Mouse (Mus musculus) stomach, embryonic 15.5 days (tissue): ENCODE data around the gene Psmg3. TPM values are rescaled to one million over a fixed set of nuclear protein-coding genes. Genes with fewer than 3 reads are reported as not detected.

Experiments used
- ATAC-seq: fragments of 200-750 bp; cut with Nextera tagmentation; 2 replicates; pipeline ENCODE4 v1.8.0; 2017; ENCODE audit warnings: low read depth, moderate number of reproducible peaks, moderate TSS enrichment; ENCODE audit not compliant: insufficient read depth, low FRiP score
- H3K27ac ChIP-seq: fragments of 300-500 bp; sonication (generic); 2 replicates; pipeline ENCODE4 v1.5.1; 2015; ENCODE audit warnings: mild to moderate bottlenecking, inconsistent platforms
- H3K27me3 ChIP-seq: fragments of 300-500 bp; sonication (generic); replicated peaks from 2 replicates; pipeline ENCODE4 v1.6.1; 2015; ENCODE audit warnings: inconsistent platforms
- H3K36me3 ChIP-seq: fragments of 300-500 bp; sonication (generic); 2 replicates; pipeline ENCODE4 v1.6.1; 2015; ENCODE audit warnings: inconsistent platforms
- H3K4me1 ChIP-seq: fragments of 300-500 bp; sonication (generic); 2 replicates; pipeline ENCODE4 v1.6.1; 2015; ENCODE audit warnings: inconsistent platforms
- H3K4me2 ChIP-seq: fragments of 300-500 bp; sonication (generic); 2 replicates; pipeline ENCODE4 v1.6.1; 2015; ENCODE audit warnings: mild to moderate bottlenecking, inconsistent platforms
- H3K4me3 ChIP-seq: fragments of 300-500 bp; sonication (generic); replicated peaks from 2 replicates; pipeline ENCODE4 v1.5.1; 2015; ENCODE audit warnings: inconsistent platforms
- H3K9ac ChIP-seq: fragments of 300-500 bp; sonication (generic); 2 replicates; pipeline ENCODE4 v1.6.1; 2015; ENCODE audit warnings: inconsistent platforms
- H3K9me3 ChIP-seq: fragments of 300-500 bp; sonication (generic); 2 replicates; pipeline ENCODE4 v1.6.1; 2016; ENCODE audit warnings: inconsistent platforms
- WGBS: fragments of 180-500 bp; shearing (Covaris S2); methylation state at CpG from one replicate; pipeline ENCODE4 v1.1.7; 2015; 5-methylcytosine and 5-hydroxymethylcytosine counted together
- polyA plus RNA-seq: library from polyadenylated mRNA; unstranded; fragments of >200 nt; fragmentation: Nextera tagmentation; extraction: Ambion mirVana; gene quantifications from 2 replicates; pipeline ENCODE4 v1.2.1, GENCODE M21; 2015

The Psmg3 gene
- polyA plus RNA-seq, 1 experiment from 2014 or later = 74.9 TPM

- WGBS = 100% methylated on average over 1 of the region's 1 CpGs
- Histone ChIP-seq H3K4me3 (no peak overlapping the region), H3K27me3 (no peaks in the 10 kb centered on the region), H3K4me1 (peaks cover 9% of the 10 kb centered on the region), H3K9me3 (no peaks in the 10 kb centered on the region), H3K27ac (no peak overlapping the region), H3K9ac (no peak overlapping the region), H3K4me2 (no peak overlapping the region), H3K36me3 (peaks cover 15% of the 10 kb centered on the region; the same call in 1 of the 2 replicates)
- no peak for ATAC-seq
Observed at GRCm38 (mm10) chr5:139827593-139827992, 908 bp upstream of the Psmg3 start.

- no peaks in the 10 kb centered on the region for H3K9me3 ChIP-seq
- H3K4me1 ChIP-seq = peaks cover 9% of the 10 kb centered on the region
- peak overlapping the region; percentile 86 for H3K4me2 ChIP-seq
- ATAC-seq = no peak
- 30% methylated on average over 11 of the region's 11 CpGs for WGBS
- H3K27ac ChIP-seq = no peak overlapping the region
- H3K36me3 ChIP-seq = peaks cover 15% of the 10 kb centered on the region; the same call in 1 of the 2 replicates
- peak overlapping the region; percentile 84 for H3K9ac ChIP-seq
- no peaks in the 10 kb centered on the region for H3K27me3 ChIP-seq
- H3K4me3 ChIP-seq = peak overlapping the region; percentile 82
Observed at GRCm38 (mm10) chr5:139825947-139826346, 738 bp downstream of the Psmg3 start.

- Histone ChIP-seq H3K4me2 (no peak overlapping the region), H3K9me3 (no peaks in the 10 kb centered on the region), H3K4me1 (peaks cover 9% of the 10 kb centered on the region), H3K27ac (no peak overlapping the region), H3K36me3 (peaks cover 15% of the 10 kb centered on the region; the same call in 1 of the 2 replicates), H3K27me3 (no peaks in the 10 kb centered on the region), H3K9ac (no peak overlapping the region), H3K4me3 (no peak overlapping the region)
- ATAC-seq = no peak
- 87% methylated on average over 10 of the region's 10 CpGs for WGBS
Observed at GRCm38 (mm10) chr5:139824531-139824930, 2.2 kb downstream of the Psmg3 start.

GRCm38 (mm10) chr5:139821466-139822459, 4.9 kb downstream of the Psmg3 start:
- ATAC-seq = no peak
- H3K9ac ChIP-seq = no peak overlapping the region
- H3K4me2 ChIP-seq = no peak overlapping the region
- no peaks in the 10 kb centered on the region for H3K9me3 ChIP-seq
- 62% methylated on average over 12 of the region's 12 CpGs for WGBS
- no peak overlapping the region for H3K4me3 ChIP-seq
- H3K27me3 ChIP-seq = no peaks in the 10 kb centered on the region
- H3K4me1 ChIP-seq = peaks cover 9% of the 10 kb centered on the region
- peak overlapping the region; percentile 33; the same call in 1 of the 2 replicates for H3K27ac ChIP-seq
- H3K36me3 ChIP-seq = peaks cover 15% of the 10 kb centered on the region; the same call in 1 of the 2 replicates

GRCm38 (mm10) chr5:139819538-139820181, 7.0 kb downstream of the Psmg3 start, which contains the start of gene Tmem184a:
TSS of gene Tmem184a (minus strand) at chr5:139819917.
- peak within 1 kb of the TSS; percentile 55; the same call in 1 of the 2 replicates for H3K27ac ChIP-seq
- H3K4me3 ChIP-seq = no peak within 1 kb of the TSS

GRCm38 (mm10) chr5:139818801-139819200, 7.9 kb downstream of the Psmg3 start:
- H3K9me3 ChIP-seq = no peaks in the 10 kb centered on the region
- no peak overlapping the region for H3K4me2 ChIP-seq
- no peak overlapping the region; the same call in 1 of the 2 replicates for H3K27ac ChIP-seq
- 47% methylated on average over 4 of the region's 4 CpGs for whole genome bisulfite sequencing
- ATAC-seq = 0 out of 2 replicates have a peak, but pooled peaks have one; percentile 21
- H3K4me1 ChIP-seq = no peaks in the 10 kb centered on the region
- H3K9ac ChIP-seq = no peak overlapping the region
- peaks cover 9% of the 10 kb centered on the region; the same call in 1 of the 2 replicates for H3K36me3 ChIP-seq
- 0 out of 2 replicates have a peak, but pooled peaks cover 5% of the 10 kb centered on the region for H3K27me3 ChIP-seq
- H3K4me3 ChIP-seq = no peak overlapping the region

More at GRCm38 (mm10) chr5:139819538-139820181, 7.0 kb downstream of the Psmg3 start, which contains the start of gene Tmem184a:
- no peak within 1 kb of the TSS for H3K9ac ChIP-seq
- 78% methylated on average over 9 of the region's 9 CpGs for WGBS
- ATAC-seq = no peak
- no peaks in the 10 kb centered on the region for H3K27me3 ChIP-seq
- H3K9me3 ChIP-seq = no peaks in the 10 kb centered on the region
- H3K4me1 ChIP-seq = no peaks in the 10 kb centered on the region
- peak within 1 kb of the TSS; percentile 17; the same call in 1 of the 2 replicates for H3K4me2 ChIP-seq
- H3K36me3 ChIP-seq = peaks cover 13% of the 10 kb centered on the region; the same call in 1 of the 2 replicates

GRCm38 (mm10) chr5:139818056-139818455, 8.6 kb downstream of the Psmg3 start:
- Histone ChIP-seq H3K36me3 (peaks cover 3% of the 10 kb centered on the region; the same call in 1 of the 2 replicates), H3K4me1 (no peaks in the 10 kb centered on the region), H3K9ac (no peak overlapping the region), H3K9me3 (no peaks in the 10 kb centered on the region), H3K4me3 (no peak overlapping the region), H3K27me3 (0 out of 2 replicates have a peak, but pooled peaks cover 5% of the 10 kb centered on the region), H3K4me2 (no peak overlapping the region), H3K27ac (no peak overlapping the region)
- no peak for ATAC-seq
- WGBS = 77% methylated on average over 3 of the region's 3 CpGs

- Histone ChIP-seq H3K9me3 (no peaks in the 10 kb centered on the region), H3K27ac (no peak overlapping the region), H3K27me3 (0 out of 2 replicates have a peak, but pooled peaks cover 5% of the 10 kb centered on the region), H3K4me3 (no peak overlapping the region), H3K9ac (no peak overlapping the region), H3K4me1 (peaks cover 5% of the 10 kb centered on the region; the same call in 1 of the 2 replicates), H3K4me2 (no peak overlapping the region), H3K36me3 (no peaks in the 10 kb centered on the region)
- 3% methylated on average over 1 of the region's 1 CpGs for WGBS
- ATAC-seq = no peak
Observed at GRCm38 (mm10) chr5:139817292-139817691, 9.4 kb downstream of the Psmg3 start.

GRCm38 (mm10) chr5:139816445-139816844, 10.2 kb downstream of the Psmg3 start:
- 0 out of 2 replicates have a peak, but pooled peaks cover 5% of the 10 kb centered on the region for H3K27me3 ChIP-seq
- no peak for ATAC-seq
- no peak overlapping the region for H3K9ac ChIP-seq
- peaks cover 5% of the 10 kb centered on the region; the same call in 1 of the 2 replicates for H3K4me1 ChIP-seq
- H3K36me3 ChIP-seq = no peaks in the 10 kb centered on the region
- no peak overlapping the region for H3K27ac ChIP-seq
- H3K9me3 ChIP-seq = no peaks in the 10 kb centered on the region
- no peak overlapping the region for H3K4me3 ChIP-seq
- no peak overlapping the region for H3K4me2 ChIP-seq

- 52% methylated on average over 6 of the region's 6 CpGs for WGBS
- H3K27me3 ChIP-seq = 0 out of 2 replicates have a peak, but pooled peaks cover 5% of the 10 kb centered on the region
- peaks cover 5% of the 10 kb centered on the region; the same call in 1 of the 2 replicates for H3K4me1 ChIP-seq
- H3K9ac ChIP-seq = no peak overlapping the region
- no peaks in the 10 kb centered on the region for H3K9me3 ChIP-seq
- H3K36me3 ChIP-seq = no peaks in the 10 kb centered on the region
- H3K4me3 ChIP-seq = no peak overlapping the region
- no peak for ATAC-seq
- H3K27ac ChIP-seq = no peak overlapping the region
- no peak overlapping the region for H3K4me2 ChIP-seq
Observed at GRCm38 (mm10) chr5:139815964-139816363, 10.7 kb downstream of the Psmg3 start.

GRCm38 (mm10) chr5:139813963-139814381, 12.7 kb downstream of the Psmg3 start:
- H3K4me1 ChIP-seq = peaks cover 5% of the 10 kb centered on the region; the same call in 1 of the 2 replicates
- peak overlapping the region; percentile 83 for H3K27ac ChIP-seq
- H3K36me3 ChIP-seq = no peaks in the 10 kb centered on the region
- peak overlapping the region; percentile 43 for H3K4me2 ChIP-seq
- 0 out of 2 replicates have a peak overlapping the region, but pooled peaks have one; percentile 9 for H3K9ac ChIP-seq
- H3K9me3 ChIP-seq = no peaks in the 10 kb centered on the region
- ATAC-seq = peak; percentile 71
- H3K4me3 ChIP-seq = peak overlapping the region; percentile 40
- 6% methylated on average over 12 of the region's 13 CpGs for whole genome bisulfite sequencing
- 0 out of 2 replicates have a peak, but pooled peaks cover 5% of the 10 kb centered on the region for H3K27me3 ChIP-seq
